Mouse (Mus musculus) heart, adult 2 months (tissue): ENCODE results near the gene Agxt2.
A peak's percentile ranks its signal among the peaks of the same experiment; 100 is the strongest.

Experiments used
- CTCF ChIP-seq: fragments of 200-600 bp; IDR thresholded peaks from 2 replicates; pipeline ENCODE4 v1.8.1; 2022; ENCODE audit warnings: antibody characterized with exemption, mild to moderate bottlenecking, moderate library complexity
- POLR2A ChIP-seq: fragments of 200-500 bp; IDR thresholded peaks from 2 replicates; pipeline ENCODE4 v1.6.1; 2011; ENCODE audit warnings: mild to moderate bottlenecking, low read depth, low read length, control low read depth; ENCODE audit not compliant: insufficient read depth

DNA sequence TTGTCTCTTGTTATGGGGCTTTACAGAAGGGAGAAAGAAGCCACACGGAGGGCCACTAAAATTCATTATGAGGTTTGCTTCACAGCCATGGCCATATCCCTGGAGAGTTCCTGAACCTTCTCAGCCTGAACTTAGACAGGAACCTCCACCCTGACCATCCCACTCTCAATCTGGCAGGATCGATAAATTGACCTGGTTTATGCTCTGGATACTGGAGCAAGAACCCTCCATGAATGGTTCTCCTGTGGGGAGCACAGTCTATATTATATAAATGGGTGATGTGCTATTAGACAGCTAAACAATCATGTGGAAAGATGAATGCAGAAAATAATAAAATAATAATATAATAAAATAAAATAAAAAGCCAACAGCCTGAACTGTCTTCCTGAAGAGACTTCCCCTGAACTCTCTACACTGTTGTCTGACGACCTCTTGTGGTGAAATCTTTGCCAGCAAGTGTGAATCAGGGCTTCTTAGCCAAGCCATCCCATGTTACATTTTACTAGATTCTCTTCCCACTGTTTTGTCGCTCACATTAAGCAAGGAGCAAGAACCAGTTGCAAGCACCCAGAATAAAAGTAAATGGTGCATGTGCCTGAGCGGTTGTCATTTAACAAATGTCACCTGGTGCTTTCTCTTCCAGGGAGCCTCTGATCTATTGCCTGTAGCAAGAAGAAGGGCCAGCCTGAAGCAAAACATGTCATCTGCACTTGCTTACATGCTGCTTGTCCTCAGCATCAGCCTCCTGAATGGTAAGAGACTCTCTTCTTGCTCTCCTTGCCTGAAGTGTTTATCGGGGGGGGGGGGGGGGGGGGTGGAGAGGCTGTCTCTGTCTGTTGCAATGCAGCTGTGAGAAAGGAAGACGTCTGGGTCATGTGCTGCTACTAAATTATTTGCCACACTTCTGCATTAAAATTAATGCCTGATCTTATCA is 44.5 kb upstream of the Agxt2 start:
- TF ChIP-seq POLR2A (no peak), CTCF (peak; percentile 75)
